Mouse (Mus musculus): ENCODE data around the gene Irf7.
A peak's percentile ranks its signal among the peaks of the same experiment; 100 is the strongest.

Gene Irf7

GRCm38 (mm10) chr7:141220377-141220776, 45.9 kb downstream of the Irf7 start:
- DNase-seq (ENCODE audit: low read depth, low spot score) = no peak

DNA sequence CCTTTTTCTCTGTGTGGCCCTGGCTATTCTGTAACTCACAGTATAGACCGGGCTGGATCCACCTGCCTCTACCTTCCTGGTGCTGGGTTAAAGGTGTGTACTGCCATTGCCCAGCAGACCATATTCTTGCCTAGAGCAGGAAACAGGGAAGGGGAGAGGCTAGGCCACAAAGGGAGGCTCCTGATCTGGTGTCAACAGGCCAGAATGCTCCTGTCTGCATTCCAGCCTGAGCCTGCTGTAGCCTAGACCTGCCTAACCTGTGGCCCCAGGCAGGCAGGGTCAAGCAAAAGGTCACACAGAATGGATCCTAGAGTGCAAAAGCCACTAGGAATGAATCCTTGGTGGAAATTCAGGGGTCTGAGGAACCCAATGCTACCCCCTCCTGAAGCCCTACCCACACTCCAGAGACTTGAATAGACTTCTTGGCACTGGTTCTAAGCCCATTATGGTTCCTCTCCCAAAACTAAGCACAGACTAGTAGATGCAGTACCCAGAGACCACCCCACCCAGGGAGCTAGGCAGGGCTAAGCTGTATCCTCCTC, 46.7 kb downstream of the Irf7 start:
- DNase-seq (ENCODE audit: low read depth, low spot score) = no peak

DNA sequence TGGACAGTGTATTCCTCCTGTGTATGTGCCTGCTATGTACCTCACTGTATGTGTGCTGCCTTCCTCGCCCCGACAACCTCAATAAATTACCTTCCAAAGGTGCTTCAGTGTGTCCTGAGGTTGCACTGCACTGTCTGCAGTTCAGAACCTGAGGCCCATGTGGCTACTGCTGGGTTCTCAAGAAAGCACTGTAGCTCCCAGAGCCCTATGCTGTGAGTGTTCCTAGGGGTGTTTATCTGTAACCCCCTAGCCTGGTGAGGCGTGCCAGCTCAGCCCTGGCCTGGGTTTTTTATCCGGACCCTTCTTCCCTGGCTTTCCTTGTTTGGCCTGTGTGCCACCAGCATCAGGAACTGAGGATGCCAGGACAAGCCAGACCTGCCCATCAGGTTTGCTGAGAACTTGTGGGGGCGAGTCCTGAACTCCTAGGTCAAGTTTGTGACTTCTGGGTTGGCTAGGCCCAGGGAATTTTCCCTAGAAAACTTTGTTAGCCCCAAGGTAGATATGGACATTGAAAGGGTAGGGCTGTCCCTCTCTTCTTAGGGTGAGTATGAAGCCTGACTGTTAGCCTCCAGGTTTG, 47.6 kb downstream of the Irf7 start:
- DNase-seq (ENCODE audit: low read depth, low spot score) = no peak

GRCm38 (mm10) chr7:141218141-141218540, 48.1 kb downstream of the Irf7 start:
- DNase-seq (ENCODE audit: low read depth, low spot score) = no peak

GRCm38 (mm10) chr7:141217343-141218013, 48.8 kb downstream of the Irf7 start:
- DNase-seq (ENCODE audit: low read depth, low spot score) = no peak

DNA sequence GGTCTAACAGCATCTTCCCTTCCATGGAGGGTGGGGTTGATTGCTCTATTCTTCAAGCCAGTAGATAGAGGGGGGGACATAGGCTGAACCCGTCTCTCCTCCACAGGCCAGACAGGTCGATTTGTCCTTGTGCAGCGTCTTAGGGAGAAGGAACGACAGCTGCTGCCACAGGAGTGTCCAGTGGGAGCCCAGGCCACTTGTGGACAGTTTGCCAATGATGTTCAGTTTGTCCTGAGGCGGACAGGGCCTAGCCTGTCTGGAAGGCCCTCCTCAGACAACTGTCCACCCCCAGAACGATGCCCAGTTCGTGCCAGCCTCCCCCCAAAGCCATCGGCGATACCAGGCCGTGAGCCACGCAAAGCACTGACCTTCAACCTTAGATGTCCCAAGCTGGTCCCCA, 49.4 kb downstream of the Irf7 start:
- no peak for DNase-seq (ENCODE audit: low read depth, low spot score)

- no peak for DNase-seq (ENCODE audit: low read depth, low spot score)
These were observed 50.2 kb downstream of the Irf7 start for GRCm38 (mm10) chr7:141215880-141216733.

DNA sequence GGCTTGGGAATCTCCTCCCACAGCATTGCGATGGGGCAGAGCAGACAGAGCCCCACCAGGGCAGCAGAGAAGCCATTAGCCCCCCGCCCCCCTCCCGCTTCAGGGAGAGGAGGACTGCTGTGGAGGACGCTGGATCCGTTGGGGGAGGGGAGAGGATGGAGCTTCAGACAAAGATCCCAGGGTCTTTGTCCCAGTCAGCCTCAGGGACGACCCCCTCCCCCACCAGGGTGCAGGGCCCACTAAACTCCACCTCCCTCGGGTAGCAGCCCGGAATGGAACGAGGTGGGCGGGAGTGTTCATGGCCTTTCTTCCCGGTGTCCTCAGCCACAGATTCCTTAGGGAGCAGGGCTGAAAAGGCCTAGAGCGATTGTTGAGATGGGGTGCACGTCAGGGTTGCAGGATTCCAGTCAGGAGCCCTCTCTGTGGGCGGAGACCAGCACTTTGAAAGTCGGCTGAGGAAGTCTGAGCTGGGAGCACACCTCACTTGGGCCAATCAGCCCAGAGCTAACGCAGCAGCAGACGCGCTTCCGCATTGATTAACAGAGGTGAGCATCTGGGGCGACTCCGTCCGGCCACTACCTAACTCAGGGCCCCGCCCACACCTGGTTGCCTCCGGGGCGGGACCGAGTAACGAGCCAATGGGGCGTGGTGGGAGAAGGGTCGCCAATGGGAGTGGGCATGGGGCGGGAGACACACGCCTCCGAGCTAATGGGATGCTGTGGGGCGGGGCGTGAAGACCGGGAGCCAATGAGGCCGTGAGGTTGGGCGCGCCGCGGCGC, 51.0 kb downstream of the Irf7 start, which contains the start of gene Rassf7:
Gene Rassf7, plus strand, starts transcription at position 760 of the 779 bp plus-strand sequence.
- peak; percentile 93 for DNase-seq (ENCODE audit: low read depth, low spot score)

- no peak for DNase-seq (ENCODE audit: low read depth, low spot score)
These were observed 52.0 kb downstream of the Irf7 start for GRCm38 (mm10) chr7:141214310-141214709.

DNA sequence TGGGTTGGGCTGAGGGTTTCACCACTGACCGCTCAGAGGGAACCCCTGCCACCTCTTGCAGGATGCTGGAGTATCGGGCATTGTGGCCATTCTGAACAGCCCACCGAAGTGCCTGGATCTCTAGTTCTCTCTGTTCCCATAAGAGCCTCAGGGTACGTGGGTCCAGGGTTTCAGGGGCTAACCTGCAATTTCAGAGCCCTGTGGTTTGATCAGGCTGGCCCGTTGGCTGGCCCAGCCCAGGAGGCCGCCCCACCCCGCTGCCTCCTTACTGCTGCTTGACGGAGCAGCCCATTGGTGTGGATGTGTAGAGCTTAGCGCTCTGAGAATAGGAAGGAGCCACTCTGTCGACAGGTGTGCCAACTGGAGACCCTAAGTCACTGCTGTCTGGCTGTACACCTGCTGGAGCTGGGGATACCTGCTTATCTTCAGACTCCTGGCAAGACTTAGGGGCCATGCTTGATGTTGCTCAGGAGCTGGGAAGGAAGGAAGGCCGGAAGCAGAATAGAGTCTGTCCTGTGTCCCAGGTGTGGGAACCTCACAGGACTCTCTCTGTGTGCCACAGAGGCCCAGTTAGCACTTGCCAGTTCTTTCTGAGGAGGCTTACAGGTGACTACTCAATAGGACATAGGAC, 52.6 kb downstream of the Irf7 start, which contains the start of gene Lmntd2:
Gene Lmntd2, minus strand, starts transcription at position 476 of the 631 bp plus-strand sequence.
- DNase-seq (ENCODE audit: low read depth, low spot score) = no peak

DNA sequence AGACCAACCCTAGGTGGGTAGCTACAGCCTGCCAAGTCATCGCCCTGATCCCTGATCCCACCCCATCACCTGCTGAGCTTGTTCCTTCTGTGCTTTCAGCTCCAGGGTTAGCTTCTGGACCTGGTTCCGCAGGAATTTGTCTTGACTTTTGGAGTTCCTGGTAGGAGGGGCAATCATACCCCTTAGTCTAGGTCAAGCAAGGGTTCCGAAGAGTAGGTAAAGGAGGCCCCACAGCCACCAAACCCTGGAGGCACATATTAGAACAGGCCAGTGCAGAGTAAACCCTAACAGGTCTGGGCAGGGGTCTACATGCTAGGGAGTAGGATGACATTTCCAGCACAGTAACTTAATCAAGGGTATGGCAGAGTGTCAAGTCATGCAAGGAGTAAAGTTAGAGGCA, 53.1 kb downstream of the Irf7 start:
- DNase-seq (ENCODE audit: low read depth, low spot score) = no peak

All from brain, adult 2 months (tissue).